Mouse (Mus musculus): ENCODE data around the gene Fam83d.

The Fam83d gene

DNA sequence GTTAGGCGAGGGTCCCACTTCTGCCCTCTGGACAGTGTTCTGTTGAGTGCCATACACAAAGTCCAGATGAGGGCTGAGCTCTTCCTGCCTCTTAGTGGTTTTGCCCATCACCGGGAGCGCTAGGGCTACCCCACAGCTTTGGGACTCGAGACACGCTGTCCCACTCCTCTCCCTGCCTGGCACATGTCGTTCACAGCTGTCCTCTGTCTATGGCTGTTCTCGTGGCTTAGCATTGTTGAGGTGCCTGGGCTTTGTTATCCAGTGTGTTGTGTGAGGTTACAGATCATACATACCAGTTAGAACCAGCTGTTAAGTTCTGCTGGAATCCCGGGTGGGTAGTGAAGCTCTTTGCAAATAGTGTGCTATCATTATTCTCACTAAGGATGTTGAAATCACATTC is 49.8 kb downstream of the Fam83d start:
- DNase-seq: no peak

DNA sequence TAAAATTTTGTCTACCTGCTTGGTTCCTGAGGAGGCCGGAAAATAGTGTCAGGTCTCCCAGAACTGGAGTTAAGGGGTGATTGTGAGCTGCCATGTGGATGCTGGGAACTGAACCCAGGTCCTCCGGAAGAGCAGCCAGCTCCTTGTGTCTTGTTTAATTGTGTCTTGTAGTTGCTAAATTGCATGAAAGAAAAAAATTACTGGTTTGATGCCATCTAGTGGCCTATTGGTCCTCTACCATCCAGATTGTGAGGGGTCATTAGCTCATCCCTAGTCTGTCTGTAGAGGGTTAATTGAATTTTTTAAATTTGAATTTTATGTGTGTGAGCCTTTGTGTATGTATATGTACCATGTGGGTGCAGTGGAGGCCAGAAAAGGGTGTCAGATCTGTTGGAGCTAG is 60.2 kb downstream of the Fam83d start:
- DNase-seq: no peak

DNA sequence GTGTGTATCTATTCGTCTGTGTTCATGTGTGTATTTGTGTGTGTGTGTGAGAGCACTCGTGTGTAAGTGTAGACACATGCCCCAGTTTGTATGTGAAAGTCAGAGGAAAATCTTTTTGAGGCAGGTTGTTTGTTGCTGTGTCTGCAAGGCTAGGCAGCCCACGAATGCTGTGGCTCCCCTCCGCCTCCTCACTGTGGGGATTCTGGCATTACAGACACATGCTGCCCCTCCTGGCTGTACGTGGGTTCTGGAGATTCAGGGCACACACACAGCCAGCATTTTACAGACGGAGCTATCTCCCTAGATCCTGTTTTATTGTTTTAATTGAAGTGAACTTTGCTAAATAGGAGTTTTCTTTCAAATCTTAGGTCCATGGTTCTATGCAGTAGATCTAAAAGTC is 61.9 kb downstream of the Fam83d start:
- no peak for DNase-seq

DNA sequence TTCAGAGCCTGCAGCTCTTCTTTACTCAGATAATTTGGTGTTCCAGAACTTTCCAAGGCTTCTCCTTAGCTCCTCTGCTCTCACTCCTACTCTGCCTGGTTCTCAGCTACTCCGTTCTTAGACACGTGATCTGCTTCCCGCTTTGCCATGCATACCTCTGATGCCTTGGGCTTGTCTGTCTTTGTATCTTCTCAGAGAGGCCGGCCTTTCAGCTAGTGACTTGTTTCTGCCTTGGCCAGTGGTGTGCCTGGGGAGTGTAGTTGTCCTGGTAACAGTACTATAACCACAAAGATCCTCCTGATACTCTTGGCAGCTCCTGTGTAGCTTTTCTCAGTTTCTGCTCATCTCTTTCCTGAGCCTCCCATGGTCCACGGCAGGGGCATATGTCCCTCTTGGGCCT is 65.3 kb downstream of the Fam83d start:
- no peak for DNase-seq

DNA sequence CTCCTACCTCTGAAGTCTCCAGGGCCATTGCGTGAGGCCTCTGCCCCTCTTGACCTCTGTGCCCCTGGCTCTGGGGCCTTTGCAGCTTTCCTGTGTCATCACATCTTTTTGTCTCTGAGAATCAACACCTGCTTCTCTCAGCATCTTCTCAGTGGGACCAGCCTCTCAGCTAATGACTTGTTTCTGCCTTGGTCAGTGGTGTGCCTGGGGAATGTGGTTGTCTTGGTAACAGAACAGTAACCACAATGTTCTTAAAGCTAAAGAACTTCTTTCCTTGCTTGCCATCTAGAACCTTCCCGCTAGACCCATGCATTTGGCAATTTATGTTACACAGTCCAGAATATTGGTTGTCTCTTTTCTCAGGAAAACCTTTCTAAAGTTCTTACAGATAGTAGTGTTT is 65.8 kb downstream of the Fam83d start:
- no peak for DNase-seq

All from right cerebral cortex, postnatal 14 days (tissue).